Mouse (Mus musculus) embryo, embryonic 11.5 days (tissue): ENCODE data around the gene Efcab14.
A peak's percentile ranks its signal among the peaks of the same experiment; 100 is the strongest.

Source experiments
- DNase-seq: peaks from one replicate; pipeline ENCODE4 v3.0.0-alpha.2; 2012; ENCODE audit warnings: low read depth, low spot score

Gene Efcab14

GRCm38 (mm10) chr4:115737551-115738041 lies at the start of gene Efcab14:
TSS of gene Efcab14 (plus strand) at chr4:115737744.
- DNase-seq = peak; percentile 99

GRCm38 (mm10) chr4:115701468-115701867 lies 36.1 kb upstream of the Efcab14 start:
- no peak for DNase-seq

DNA sequence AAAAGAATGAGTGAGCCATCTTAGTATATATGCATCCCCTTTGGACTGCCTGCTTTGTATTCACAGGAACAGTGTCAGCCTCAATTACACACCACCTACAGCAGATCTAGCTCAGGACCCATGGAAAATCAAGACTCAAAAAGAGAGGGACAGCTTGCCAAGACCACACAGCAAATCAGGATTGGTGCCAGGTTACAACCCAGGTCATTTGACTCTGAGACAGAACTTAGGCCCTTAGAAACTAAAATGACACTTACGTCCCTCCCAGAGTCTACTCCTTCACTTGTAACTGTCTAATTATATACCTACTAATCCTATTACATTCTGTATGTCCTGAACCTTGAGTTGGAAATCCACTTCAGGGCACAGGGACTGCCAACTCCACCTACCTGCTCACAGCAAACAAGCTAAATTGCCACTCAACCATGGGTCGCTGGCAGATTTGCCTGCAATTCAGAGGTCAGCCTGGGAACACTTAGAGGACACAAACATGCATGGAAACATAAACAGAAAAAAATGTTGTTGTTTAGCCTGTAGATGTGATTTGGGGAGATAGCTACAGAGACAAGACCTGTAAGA lies 33.5 kb upstream of the Efcab14 start:
- DNase-seq = no peak

DNA sequence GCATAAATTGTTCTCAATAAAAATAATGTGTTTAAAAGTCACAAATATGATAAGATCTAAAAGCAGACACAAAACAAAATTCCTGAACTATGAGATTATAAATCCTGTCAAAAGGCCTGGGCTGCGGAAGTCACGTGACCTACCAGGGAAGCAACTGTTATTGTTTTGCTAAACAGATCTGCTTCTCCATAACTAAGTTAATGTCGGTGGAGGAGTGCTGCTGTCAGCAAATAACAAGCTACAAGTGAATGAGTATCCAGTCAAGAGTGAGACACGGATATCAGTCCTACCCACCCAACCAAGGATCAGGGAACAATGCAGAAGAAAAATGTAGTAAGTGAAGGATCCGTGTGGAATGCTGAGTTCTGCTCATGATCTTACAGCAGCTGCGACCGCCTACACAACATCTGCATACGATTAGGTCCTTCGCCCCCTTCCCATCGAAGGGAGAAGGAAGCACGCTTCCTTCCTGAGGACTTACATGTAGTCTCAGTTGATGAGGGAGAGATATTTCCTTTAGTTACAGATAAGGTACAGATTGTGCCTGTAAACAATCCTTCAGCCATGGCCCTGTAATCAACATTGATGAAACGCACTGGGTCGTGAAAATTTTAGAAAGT lies 28.5 kb upstream of the Efcab14 start:
- no peak for DNase-seq

GRCm38 (mm10) chr4:115709792-115710418 lies 27.6 kb upstream of the Efcab14 start:
- DNase-seq = peak; percentile 70

GRCm38 (mm10) chr4:115728721-115729120 lies 8.8 kb upstream of the Efcab14 start:
- DNase-seq = peak; percentile 60

DNA sequence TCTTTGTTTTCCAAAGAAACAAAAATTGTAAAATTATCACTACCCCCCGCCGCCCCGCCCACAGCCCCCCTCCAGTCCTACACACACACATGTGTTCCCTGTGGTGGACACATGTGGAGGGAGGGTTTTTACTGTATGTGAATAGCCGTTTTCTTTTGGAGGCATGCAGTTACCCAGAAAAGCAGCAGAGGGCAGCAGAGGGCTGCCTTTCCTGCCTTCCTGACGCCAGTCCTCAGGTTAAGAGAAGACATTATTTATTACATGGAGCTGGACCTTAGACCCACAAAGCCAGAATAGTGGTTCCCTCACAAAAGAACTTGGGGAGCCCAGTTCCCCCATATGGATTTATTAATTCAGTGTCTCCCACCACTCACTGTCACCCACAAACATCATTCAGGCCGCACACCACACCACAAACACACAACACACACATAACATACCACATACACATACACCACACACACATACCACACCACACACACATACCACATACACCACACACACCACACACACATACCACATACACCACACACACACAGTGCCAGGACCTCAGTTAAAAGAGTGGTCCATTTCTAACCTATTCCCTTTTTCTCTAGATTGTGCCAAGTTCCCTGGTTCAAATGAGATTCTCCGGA lies 5.8 kb upstream of the Efcab14 start:
- peak; percentile 61 for DNase-seq

DNA sequence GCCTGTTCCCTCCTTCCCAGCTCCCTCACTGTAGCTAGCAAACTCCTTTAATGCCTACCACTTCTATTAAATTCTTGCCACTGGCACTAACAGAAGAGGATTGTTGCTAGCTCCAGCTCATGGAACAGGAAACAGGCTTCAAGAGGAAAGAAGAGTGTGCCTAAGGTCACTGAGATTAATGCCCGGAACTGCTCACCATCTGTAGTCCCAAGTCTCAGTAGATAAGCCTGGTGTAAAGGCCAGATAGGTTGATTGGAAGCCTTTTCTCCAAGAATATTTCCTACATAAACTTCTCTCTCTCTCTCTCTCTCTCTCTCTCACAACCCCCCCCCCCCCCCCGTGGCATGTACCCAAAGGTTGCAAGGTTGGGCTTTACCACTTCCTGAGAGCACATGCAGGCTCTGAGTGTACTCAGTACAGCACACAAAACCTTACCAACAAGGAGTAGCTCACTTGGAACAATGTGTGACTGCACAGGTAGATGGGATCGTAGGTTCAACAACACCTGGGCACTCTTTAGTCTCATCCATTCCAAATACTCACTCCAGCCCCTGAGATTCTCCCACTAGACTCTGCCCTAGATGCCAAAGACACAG lies 5.2 kb upstream of the Efcab14 start:
- DNase-seq = no peak

DNA sequence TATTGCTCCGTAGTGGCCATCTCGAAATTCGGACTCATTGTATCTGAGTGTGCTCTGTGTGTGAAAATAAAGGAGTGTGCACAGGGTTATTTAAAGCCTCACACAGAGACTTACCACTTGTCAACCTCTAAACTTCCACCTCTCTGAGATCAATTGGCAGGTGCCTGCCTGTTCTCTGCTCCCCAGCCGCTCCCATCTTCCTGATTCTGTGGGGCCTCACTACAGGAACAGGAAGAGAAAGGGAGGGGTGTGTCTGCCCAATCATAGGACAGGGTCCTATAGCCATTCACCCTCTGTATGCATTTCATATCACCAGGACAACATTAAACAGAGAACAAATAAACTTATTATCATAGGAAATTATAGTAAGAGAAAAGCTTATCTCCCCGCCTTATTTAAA lies 3.8 kb upstream of the Efcab14 start:
- no peak for DNase-seq

- no peak for DNase-seq
These were observed 2.7 kb upstream of the Efcab14 start for GRCm38 (mm10) chr4:115734867-115735266.

DNA sequence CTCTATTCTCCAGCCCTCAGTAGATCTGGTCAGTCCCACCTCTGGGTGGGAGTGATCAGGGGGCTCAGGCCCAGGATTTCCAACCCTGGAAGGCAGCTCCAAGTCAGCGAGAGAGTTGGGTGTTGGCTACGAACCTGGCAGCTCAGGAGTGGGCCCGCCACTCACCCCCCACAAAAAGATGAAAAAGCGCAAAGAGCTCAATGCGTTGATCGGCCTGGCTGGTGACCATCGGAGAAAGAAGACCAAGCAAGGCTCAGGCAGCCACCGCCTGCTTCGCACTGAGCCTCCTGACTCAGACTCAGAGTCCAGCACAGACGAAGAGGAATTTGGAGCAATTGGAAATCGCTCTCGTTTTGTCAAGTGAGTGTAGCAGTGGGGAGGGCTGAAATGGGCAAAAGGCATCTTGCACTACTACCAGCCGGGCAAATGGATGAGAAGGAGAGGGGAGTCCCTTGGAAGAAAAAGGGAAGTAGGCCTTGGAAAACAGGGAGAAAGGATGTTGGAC lies 989 bp downstream of the Efcab14 start:
- no peak for DNase-seq

GRCm38 (mm10) chr4:115742658-115743057 lies 5.1 kb downstream of the Efcab14 start:
- DNase-seq = no peak

- no peak for DNase-seq
These were observed 5.6 kb downstream of the Efcab14 start for GRCm38 (mm10) chr4:115743096-115743495.

DNA sequence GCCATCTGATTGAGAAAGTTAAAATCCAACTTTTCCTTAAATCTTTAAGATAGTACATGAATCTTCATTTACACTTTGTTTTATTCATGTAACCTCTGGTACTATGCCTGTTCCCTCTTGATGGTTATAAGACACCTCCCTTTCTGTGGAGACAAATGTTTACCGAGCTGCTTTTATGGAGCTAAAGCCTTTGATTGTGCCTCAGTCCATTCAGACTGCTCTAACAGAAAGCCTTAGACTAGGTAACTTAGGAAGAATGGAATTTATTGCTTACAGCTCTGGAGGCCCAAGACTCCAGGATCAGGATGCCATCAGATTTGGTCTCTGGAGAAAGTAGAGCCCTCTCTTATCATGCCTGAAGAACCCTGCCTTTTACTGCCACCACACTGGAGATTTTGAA lies 10.6 kb downstream of the Efcab14 start:
- no peak for DNase-seq

- DNase-seq = no peak
These were observed 11.8 kb downstream of the Efcab14 start for GRCm38 (mm10) chr4:115749336-115749735.

- DNase-seq = no peak
These were observed 16.6 kb downstream of the Efcab14 start for GRCm38 (mm10) chr4:115754101-115754500.

GRCm38 (mm10) chr4:115754851-115755250 lies 17.3 kb downstream of the Efcab14 start:
- no peak for DNase-seq

GRCm38 (mm10) chr4:115761206-115761605 lies 23.7 kb downstream of the Efcab14 start:
- no peak for DNase-seq

GRCm38 (mm10) chr4:115764581-115764980 lies 27.0 kb downstream of the Efcab14 start:
- no peak for DNase-seq

- DNase-seq = no peak
These were observed 30.3 kb downstream of the Efcab14 start for GRCm38 (mm10) chr4:115767647-115768467.

- DNase-seq = no peak
These were observed 37.5 kb downstream of the Efcab14 start for GRCm38 (mm10) chr4:115775056-115775455.
